Mouse (Mus musculus) neural tube, embryonic 15.5 days (tissue): ENCODE measurements around the gene Gpr22. TPM values are rescaled to one million over a fixed set of nuclear protein-coding genes. Genes with fewer than 3 reads are reported as not detected.

Experiments used
- ATAC-seq: fragments of 200-750 bp; cut with Nextera tagmentation; 2 replicates; pipeline ENCODE4 v1.8.0; 2017; ENCODE audit warnings: mild to moderate bottlenecking, moderate TSS enrichment, moderate library complexity; ENCODE audit not compliant: low FRiP score
- H3K27ac ChIP-seq: fragments of 300-500 bp; sonication (generic); replicated peaks from 2 replicates; pipeline ENCODE4 v1.5.1; 2015; ENCODE audit warnings: mild to moderate bottlenecking, inconsistent platforms
- H3K27me3 ChIP-seq: fragments of 300-500 bp; sonication (generic); replicated peaks from 2 replicates; pipeline ENCODE4 v1.6.1; 2015; ENCODE audit warnings: inconsistent platforms
- H3K36me3 ChIP-seq: fragments of 300-500 bp; sonication (generic); 2 replicates; pipeline ENCODE4 v1.6.1; 2015; ENCODE audit warnings: inconsistent platforms
- H3K4me1 ChIP-seq: fragments of 300-500 bp; sonication (generic); 2 replicates; pipeline ENCODE4 v1.6.1; 2015; ENCODE audit warnings: inconsistent platforms
- H3K4me2 ChIP-seq: fragments of 300-500 bp; sonication (generic); 2 replicates; pipeline ENCODE4 v1.6.1; 2015; ENCODE audit warnings: inconsistent platforms, mild to moderate bottlenecking, moderate library complexity
- H3K4me3 ChIP-seq: fragments of 300-500 bp; sonication (generic); replicated peaks from 2 replicates; pipeline ENCODE4 v1.5.1; 2015; ENCODE audit warnings: mild to moderate bottlenecking, inconsistent platforms
- H3K9ac ChIP-seq: fragments of 300-500 bp; sonication (generic); replicated peaks from 2 replicates; pipeline ENCODE4 v1.6.1; 2015; ENCODE audit warnings: mild to moderate bottlenecking, inconsistent platforms
- H3K9me3 ChIP-seq: fragments of 300-500 bp; sonication (generic); replicated peaks from 2 replicates; pipeline ENCODE4 v1.6.1; 2016; ENCODE audit warnings: inconsistent platforms
- WGBS: fragments of 180-500 bp; shearing (Covaris S2); methylation state at CpG from one replicate; pipeline ENCODE4 v1.1.7; 2015; ENCODE audit warnings: mixed read lengths; 5-methylcytosine and 5-hydroxymethylcytosine counted together
- polyA plus RNA-seq: library from polyadenylated mRNA; unstranded; fragments of >200 nt; fragmentation: Nextera tagmentation; extraction: Ambion mirVana; gene quantifications from 2 replicates; pipeline ENCODE4 v1.2.1, GENCODE M21; 2015

The Gpr22 gene
- polyA plus RNA-seq, 1 experiment from 2014 or later = 22.4 TPM

DNA sequence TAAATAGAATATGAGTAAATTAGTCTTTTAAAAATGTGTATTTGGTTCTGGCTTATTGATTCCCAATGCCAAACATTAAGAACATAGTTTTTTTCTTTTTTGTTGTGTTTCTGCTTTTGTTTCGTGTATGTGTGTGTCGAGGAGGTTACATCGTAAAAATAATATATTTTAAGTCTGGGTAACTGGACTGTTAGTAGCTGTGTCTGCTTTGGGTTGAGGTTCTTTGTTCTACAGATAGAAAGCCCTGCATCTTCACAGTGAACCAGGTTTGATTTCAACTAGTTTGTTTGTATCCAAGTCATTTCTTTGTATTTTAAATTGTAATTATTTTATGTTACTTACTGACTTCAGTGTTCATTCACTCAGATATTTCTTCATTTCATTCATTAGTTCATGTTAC is 323 bp upstream of the Gpr22 start:
- Histone ChIP-seq H3K4me1 (peaks cover 9% of the 10 kb centered on the region; the same call in 1 of the 2 replicates), H3K9ac (peak overlapping the region; percentile 68), H3K4me3 (peak overlapping the region; percentile 52), H3K4me2 (peak overlapping the region; percentile 50), H3K27ac (peak overlapping the region; percentile 91), H3K36me3 (peaks cover 2% of the 10 kb centered on the region; the same call in 1 of the 2 replicates), H3K27me3 (no peaks in the 10 kb centered on the region), H3K9me3 (no peaks in the 10 kb centered on the region)
- peak; percentile 56; the same call in 1 of the 2 replicates for ATAC-seq
- 52% methylated on average over 3 of the region's 3 CpGs for WGBS

DNA sequence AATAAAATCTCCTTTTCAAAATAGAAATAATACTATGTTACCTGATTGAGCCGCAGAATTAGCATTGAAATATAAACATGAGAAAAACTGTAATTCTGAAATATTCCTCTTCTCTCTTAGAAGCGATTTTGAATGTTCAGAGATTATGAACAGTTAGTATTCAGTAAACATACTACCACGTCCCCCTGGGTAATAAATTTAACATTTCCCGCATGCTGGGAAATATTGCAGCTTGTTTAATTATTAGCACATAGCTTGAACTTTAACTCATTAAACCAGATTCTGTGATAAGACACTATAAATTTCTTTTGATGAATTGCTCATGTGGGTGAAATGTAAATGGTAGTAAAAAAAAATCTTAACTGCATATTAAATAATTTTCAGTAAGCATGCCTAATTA is 1.0 kb downstream of the Gpr22 start:
- Histone ChIP-seq H3K27me3 (no peaks in the 10 kb centered on the region), H3K9me3 (no peaks in the 10 kb centered on the region), H3K9ac (no peak overlapping the region), H3K4me2 (peak overlapping the region; percentile 56), H3K27ac (no peak overlapping the region), H3K4me1 (peaks cover 13% of the 10 kb centered on the region; the same call in 1 of the 2 replicates), H3K4me3 (peak overlapping the region; percentile 25; the same call in 1 of the 2 replicates), H3K36me3 (peaks cover 3% of the 10 kb centered on the region; the same call in 1 of the 2 replicates)
- no peak for ATAC-seq
- WGBS = 35% methylated on average over 4 of the region's 4 CpGs

DNA sequence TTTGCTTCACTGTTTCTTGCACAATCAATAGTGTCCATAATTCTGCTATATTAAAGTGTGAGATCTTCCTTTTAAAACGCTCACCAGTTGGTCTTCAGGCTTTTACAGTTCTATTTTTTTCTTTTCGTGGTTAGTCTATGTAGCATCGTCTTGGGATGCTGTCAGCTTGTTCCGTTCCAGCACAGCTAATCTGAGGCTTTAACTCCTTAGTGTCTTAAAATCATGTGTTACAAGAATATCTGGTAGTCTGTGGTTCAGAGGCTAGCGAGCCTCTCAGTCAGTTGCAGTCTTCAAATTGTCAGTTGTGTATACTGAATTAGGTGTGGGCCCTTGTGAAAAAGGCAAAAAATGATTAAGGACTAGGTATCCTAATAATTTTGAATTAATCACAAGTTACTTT is 1.5 kb downstream of the Gpr22 start:
- H3K4me2 ChIP-seq = peak overlapping the region; percentile 56
- peak; percentile 46; the same call in 1 of the 2 replicates for ATAC-seq
- H3K9me3 ChIP-seq = no peaks in the 10 kb centered on the region
- H3K27me3 ChIP-seq = no peaks in the 10 kb centered on the region
- H3K4me1 ChIP-seq = peaks cover 13% of the 10 kb centered on the region; the same call in 1 of the 2 replicates
- peak overlapping the region; percentile 44 for H3K4me3 ChIP-seq
- H3K9ac ChIP-seq = peak overlapping the region; percentile 55
- peak overlapping the region; percentile 70 for H3K27ac ChIP-seq
- WGBS = 12% methylated on average over 5 of the region's 5 CpGs
- peaks cover 3% of the 10 kb centered on the region; the same call in 1 of the 2 replicates for H3K36me3 ChIP-seq

DNA sequence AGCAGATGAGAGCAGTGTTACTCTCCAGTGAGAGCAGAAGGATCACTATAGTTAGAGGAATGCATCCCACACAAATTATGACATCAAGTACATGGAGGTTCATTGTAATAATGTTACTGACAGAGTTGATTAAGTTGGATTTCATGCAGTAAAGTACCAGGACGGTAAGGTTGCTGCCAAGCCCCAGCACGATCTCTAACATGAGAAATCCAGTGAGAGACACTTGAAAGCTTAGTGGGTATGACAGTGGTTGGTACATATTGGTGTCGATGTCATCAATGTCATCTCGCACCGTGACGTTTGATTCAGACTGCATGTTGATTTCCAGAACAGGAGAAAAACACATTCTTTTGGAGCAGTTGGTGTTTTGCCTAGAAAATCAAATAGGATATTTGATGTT is 4.1 kb downstream of the Gpr22 start:
- H3K4me1 ChIP-seq = peaks cover 13% of the 10 kb centered on the region; the same call in 1 of the 2 replicates
- no peak for ATAC-seq
- H3K9ac ChIP-seq = no peak overlapping the region

DNA sequence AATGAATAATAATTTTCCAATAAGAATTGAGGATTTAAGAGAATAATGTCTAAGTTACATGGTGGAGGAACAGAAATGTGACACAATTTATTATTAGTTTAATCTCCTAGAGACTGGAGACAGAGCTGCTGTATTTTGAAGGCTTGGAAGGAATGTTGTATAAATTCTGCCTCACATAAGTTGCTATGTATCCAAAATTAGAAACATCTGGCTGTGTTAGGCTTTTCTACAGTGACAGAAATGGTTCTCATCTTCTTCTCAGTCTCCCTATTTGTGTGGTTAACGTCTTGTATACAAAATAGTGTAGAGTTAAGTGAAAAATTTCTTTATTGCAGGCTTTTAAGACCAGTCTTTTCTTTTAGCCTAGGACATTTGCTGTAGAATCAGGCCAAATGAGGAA is 6.2 kb downstream of the Gpr22 start:
- Histone ChIP-seq H3K36me3 (peaks cover 3% of the 10 kb centered on the region; the same call in 1 of the 2 replicates), H3K27ac (no peak overlapping the region), H3K9ac (no peak overlapping the region), H3K27me3 (no peaks in the 10 kb centered on the region), H3K4me3 (no peak overlapping the region), H3K4me2 (no peak overlapping the region), H3K4me1 (peaks cover 13% of the 10 kb centered on the region; the same call in 1 of the 2 replicates), H3K9me3 (no peaks in the 10 kb centered on the region)
- ATAC-seq = no peak
- 56% methylated on average over 1 of the region's 1 CpGs for WGBS

More for the DNA sequence above, 4.1 kb downstream of the Gpr22 start:
- Histone ChIP-seq H3K27ac (no peak overlapping the region), H3K27me3 (no peaks in the 10 kb centered on the region), H3K9me3 (no peaks in the 10 kb centered on the region), H3K4me2 (peak overlapping the region; percentile 58), H3K36me3 (peaks cover 3% of the 10 kb centered on the region; the same call in 1 of the 2 replicates), H3K4me3 (no peak overlapping the region; the same call in 1 of the 2 replicates)
- 69% methylated on average over 6 of the region's 6 CpGs for WGBS

DNA sequence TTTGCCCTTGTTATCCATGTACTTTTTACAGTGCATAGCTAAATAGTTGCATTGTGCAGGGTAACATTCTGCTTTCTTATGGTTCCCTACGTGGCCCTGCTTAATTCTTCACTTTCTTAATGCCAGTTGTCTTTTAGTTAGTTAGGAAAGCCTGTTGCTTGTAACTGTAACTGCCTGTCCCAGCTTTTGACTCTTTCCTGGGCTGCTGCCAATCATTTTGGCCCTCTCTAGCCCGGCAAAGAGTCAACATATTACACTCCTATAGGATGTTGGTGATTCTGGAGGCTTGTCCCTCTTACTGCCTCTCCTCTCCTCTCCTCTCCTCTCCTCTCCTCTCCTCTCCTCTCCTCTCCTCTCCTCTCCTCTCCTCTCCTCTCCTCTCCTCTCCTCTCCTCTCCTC is 7.6 kb downstream of the Gpr22 start:
- WGBS = 68% methylated on average over 2 of the region's 2 CpGs
- Histone ChIP-seq H3K9ac (no peak overlapping the region), H3K4me1 (peaks cover 13% of the 10 kb centered on the region; the same call in 1 of the 2 replicates), H3K27me3 (no peaks in the 10 kb centered on the region), H3K4me3 (no peak overlapping the region), H3K9me3 (no peaks in the 10 kb centered on the region), H3K36me3 (peaks cover 3% of the 10 kb centered on the region; the same call in 1 of the 2 replicates), H3K4me2 (no peak overlapping the region), H3K27ac (no peak overlapping the region)
- ATAC-seq = no peak

DNA sequence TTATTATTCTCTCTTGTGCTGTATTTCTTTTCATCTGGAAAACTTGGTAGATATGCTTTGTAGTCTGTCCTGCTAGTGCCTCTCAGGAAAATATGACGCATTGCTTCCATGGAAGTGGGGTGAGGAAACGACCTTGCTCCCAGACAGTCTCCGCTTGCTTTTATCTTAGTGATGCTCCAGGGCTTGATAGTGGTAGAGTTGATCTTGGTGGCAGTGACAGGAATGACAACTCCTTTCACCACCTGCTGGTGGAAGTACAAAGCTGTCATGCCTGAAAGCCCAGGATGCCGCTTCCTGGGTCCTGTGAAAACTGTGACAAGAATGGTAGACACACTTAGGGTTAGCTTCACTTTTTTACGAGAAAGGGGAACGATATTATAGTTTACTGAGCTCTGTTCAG is 9.8 kb downstream of the Gpr22 start:
- no peak overlapping the region for H3K4me2 ChIP-seq
- H3K27ac ChIP-seq = no peak overlapping the region
- H3K4me3 ChIP-seq = no peak overlapping the region
- H3K27me3 ChIP-seq = no peaks in the 10 kb centered on the region
- ATAC-seq = no peak
- H3K36me3 ChIP-seq = no peaks in the 10 kb centered on the region
- H3K9me3 ChIP-seq = no peaks in the 10 kb centered on the region
- H3K4me1 ChIP-seq = peaks cover 1% of the 10 kb centered on the region; the same call in 1 of the 2 replicates
- 79% methylated on average over 6 of the region's 6 CpGs for WGBS
- no peak overlapping the region for H3K9ac ChIP-seq

DNA sequence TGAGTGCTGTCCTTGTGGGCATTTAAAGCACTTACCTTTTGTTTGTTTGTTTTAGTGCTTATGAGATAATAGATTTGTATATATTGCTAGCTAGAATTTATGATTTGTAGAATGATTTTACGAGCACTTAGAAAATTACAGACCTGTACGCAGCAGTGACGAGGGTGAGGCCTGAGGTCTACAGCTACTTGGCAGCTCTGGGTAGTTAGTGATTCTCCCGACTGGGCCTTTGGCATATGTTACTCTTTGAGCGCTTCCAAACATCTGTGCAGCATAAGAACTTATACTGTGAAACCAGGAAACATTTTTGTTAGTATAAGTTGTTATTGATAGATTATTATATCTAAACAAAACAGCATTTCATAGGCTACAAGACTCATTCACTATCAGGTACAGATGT is 12.3 kb downstream of the Gpr22 start:
- no peaks in the 10 kb centered on the region for H3K9me3 ChIP-seq
- H3K4me1 ChIP-seq = no peaks in the 10 kb centered on the region; the same call in 1 of the 2 replicates
- no peak overlapping the region for H3K9ac ChIP-seq
- H3K27ac ChIP-seq = peak overlapping the region; percentile 33; the same call in 1 of the 2 replicates
- whole genome bisulfite sequencing = 53% methylated on average over 5 of the region's 5 CpGs
- no peak overlapping the region for H3K4me2 ChIP-seq
- no peak for ATAC-seq
- no peak overlapping the region for H3K4me3 ChIP-seq
- peaks cover 7% of the 10 kb centered on the region for H3K36me3 ChIP-seq
- no peaks in the 10 kb centered on the region for H3K27me3 ChIP-seq

DNA sequence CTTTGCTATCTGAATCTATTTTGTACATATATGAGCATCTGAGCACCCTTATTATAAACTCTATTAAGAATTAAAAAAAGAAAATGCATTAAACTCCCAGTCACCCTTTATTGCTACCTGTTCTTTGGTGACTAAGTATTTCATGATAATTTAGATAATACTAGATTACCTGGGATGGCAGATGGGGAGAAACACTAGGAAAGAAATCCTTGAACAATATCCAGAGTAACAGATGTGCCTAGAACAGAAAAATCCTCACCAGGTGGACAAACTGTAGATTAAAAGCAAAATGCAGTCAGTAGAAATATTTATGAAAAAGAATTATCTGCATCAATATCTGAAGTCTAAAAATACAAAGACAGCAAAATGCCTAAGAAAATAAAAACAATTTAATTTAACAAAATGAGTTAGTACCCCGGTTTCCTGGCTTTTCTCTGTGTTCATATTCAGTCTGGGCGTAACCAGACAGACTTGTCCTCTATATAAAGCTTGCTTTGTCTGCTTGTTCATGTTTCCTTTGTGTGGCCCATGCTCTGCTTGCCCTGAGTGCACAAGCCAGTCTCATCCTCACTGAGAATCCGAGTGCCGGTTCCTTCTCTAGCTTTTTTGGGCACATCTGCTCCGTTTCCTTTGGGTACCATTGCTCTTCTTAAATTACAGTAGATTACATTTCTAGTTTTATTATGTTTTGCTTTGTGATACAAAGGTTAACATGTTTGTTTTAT is 13.0 kb downstream of the Gpr22 start:
- Histone ChIP-seq H3K4me2 (no peak overlapping the region), H3K27ac (peak overlapping the region; percentile 33; the same call in 1 of the 2 replicates), H3K4me1 (no peaks in the 10 kb centered on the region; the same call in 1 of the 2 replicates), H3K9me3 (no peaks in the 10 kb centered on the region), H3K27me3 (no peaks in the 10 kb centered on the region), H3K9ac (no peak overlapping the region), H3K4me3 (no peak overlapping the region), H3K36me3 (peaks cover 7% of the 10 kb centered on the region)
- ATAC-seq = no peak
- 38% methylated on average over 5 of the region's 5 CpGs for WGBS

DNA sequence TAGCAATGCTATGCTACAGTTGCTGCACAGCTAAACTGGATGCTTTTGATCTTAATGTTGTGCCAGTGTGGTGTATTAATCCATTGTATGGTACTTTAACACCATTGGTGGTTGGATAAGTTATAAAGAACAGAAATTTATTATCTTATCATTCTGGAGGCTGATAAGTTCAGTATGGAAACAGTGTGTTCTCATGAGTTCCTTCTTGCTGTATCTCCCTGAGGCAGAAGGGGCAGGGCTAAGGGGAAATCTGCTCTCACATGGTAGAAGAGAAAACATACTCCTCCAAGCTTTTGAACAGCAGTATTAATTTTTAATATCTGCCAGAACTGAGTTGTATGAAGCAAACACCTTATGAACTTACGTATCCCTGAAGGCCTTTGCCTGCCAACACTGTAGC is 20.5 kb downstream of the Gpr22 start:
- no peak overlapping the region for H3K9ac ChIP-seq
- peaks cover 7% of the 10 kb centered on the region for H3K36me3 ChIP-seq
- no peaks in the 10 kb centered on the region for H3K9me3 ChIP-seq
- no peaks in the 10 kb centered on the region for H3K4me1 ChIP-seq
- no peak overlapping the region for H3K4me2 ChIP-seq
- no peak overlapping the region for H3K27ac ChIP-seq
- no peaks in the 10 kb centered on the region for H3K27me3 ChIP-seq
- WGBS = 91% methylated on average over 1 of the region's 1 CpGs
- ATAC-seq = no peak
- H3K4me3 ChIP-seq = no peak overlapping the region

DNA sequence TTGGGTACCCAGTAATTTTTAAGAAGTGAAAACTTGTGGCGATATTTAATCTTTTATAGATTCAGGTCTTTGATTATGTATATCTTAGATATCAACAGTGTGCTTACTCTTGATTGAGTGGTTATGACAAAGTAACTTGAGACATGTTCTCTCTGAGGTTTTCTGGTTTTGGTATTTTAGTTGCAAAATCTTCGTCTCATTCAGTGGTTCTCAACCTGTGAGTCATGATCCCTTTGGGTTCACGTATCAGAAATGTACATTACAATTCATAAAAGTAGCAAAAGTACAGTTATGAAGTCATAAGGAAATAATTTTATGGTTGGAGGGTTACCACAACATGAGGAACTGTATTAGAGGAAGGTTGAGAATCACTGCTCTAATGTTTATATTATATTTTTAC is 27.1 kb downstream of the Gpr22 start:
- H3K9me3 ChIP-seq = no peaks in the 10 kb centered on the region
- no peaks in the 10 kb centered on the region for H3K4me1 ChIP-seq
- H3K36me3 ChIP-seq = no peaks in the 10 kb centered on the region
- H3K27me3 ChIP-seq = no peaks in the 10 kb centered on the region
- H3K27ac ChIP-seq = no peak overlapping the region
- H3K4me2 ChIP-seq = no peak overlapping the region
- H3K9ac ChIP-seq = no peak overlapping the region
- no peak overlapping the region for H3K4me3 ChIP-seq
- WGBS = 96% methylated on average over 3 of the region's 3 CpGs
- no peak for ATAC-seq

DNA sequence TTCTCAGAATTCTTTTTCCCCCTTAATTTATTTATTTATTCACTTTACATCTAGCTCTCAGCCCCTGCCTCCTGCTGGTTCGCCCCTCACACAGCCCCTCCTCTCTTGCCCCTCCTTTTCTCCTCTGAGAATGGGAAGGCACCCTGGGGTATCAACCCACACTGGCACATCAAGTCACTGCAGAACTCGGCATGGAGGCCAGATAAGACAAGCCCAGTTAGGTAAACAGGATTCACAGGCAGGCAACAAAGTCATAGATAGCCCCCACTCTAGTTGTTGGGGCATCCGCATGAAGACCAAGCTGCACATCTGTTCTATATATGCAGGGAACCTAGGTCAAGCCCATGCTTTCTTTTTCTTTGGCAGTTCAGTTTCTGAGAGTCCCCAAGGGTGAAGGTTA is 46.6 kb downstream of the Gpr22 start:
- H3K9me3 ChIP-seq = no peaks in the 10 kb centered on the region
- H3K4me3 ChIP-seq = no peak overlapping the region
- 61% methylated on average over 3 of the region's 3 CpGs for WGBS
- H3K4me1 ChIP-seq = no peaks in the 10 kb centered on the region
- no peak overlapping the region for H3K4me2 ChIP-seq
- no peak overlapping the region for H3K9ac ChIP-seq
- no peak for ATAC-seq
- no peaks in the 10 kb centered on the region for H3K27me3 ChIP-seq
- H3K27ac ChIP-seq = no peak overlapping the region
- H3K36me3 ChIP-seq = peaks cover 27% of the 10 kb centered on the region
